8 mouse cellular contexts compared by ENCODE assay signal in the genomic region with DNA sequence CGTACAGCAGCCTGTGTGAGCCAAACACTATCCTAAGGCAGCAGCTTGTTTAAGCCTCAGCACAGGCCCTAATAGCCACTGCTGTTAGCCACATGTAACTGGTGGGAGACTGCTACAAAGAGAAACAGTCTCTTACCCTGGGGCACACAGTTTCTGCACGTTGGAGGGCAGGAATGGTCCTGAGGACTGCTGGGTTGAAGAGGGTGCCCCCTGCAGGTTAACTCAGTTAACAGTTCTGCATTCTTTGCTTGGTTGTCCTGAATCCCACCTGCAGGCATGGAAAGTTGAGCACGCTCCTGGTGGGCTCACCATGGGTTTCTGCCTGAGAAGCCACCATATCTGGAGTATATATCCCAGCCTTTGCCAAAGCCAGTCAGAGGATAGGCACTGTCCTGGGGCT. TPM values are rescaled to one million over a fixed set of nuclear protein-coding genes. Genes with fewer than 3 reads are reported as not detected.
DNase-seq lines count a peak whose midpoint lies in the region; ATAC-seq and TF ChIP-seq lines count a peak whose summit lies in the region.

No protein-coding gene starts in this region.

- DNase-seq in gastrocnemius, adult 18-20 months (ENCODE audit: low spot score): peak; percentile 49
- no peak for DNase-seq in gastrocnemius, postnatal 10 days
- peak; percentile 31 for DNase-seq in right cerebral cortex, postnatal 4 days
- DNase-seq in right cerebral cortex, postnatal 25 days: no peak
- DNase-seq in embryonic facial prominence, embryonic 11.5 days (ENCODE audit: low spot score): peak; percentile 39
- no peak for DNase-seq in lung, postnatal 0 days (ENCODE audit: low spot score)
- DNase-seq in layer of hippocampus, adult 9-10 months (ENCODE audit: low spot score): no peak
- DNase-seq in ovary, postnatal 10 days (ENCODE audit: low spot score): no peak

- TF ChIP-seq EP300 in lung, postnatal 0 days (IDR thresholded peaks at IDR 0.05): no peak

- H3K27me3 ChIP-seq in embryonic facial prominence, embryonic 11.5 days (ENCODE audit: control insufficient read depth, insufficient read depth, low read length): peaks cover 2% of the 10 kb centered on the region; the same call in 1 of the 2 replicates
- no peaks in the 10 kb centered on the region for H3K27me3 ChIP-seq in lung, postnatal 0 days (replicated peaks; ENCODE audit: insufficient read depth, low read length)

- no peak overlapping the region for H3K9ac ChIP-seq in embryonic facial prominence, embryonic 11.5 days (replicated peaks; ENCODE audit: low read length)
- H3K9ac ChIP-seq in lung, postnatal 0 days (replicated peaks; ENCODE audit: low read depth): no peak overlapping the region

- no peak for ATAC-seq in embryonic facial prominence, embryonic 11.5 days (replicated peaks; ENCODE audit: insufficient number of reproducible peaks, low FRiP score, low TSS enrichment, low read depth)
- no peak for ATAC-seq in lung, postnatal 0 days

- no peaks in the 10 kb centered on the region for H3K9me3 ChIP-seq in embryonic facial prominence, embryonic 11.5 days (replicated peaks; ENCODE audit: control insufficient read depth, low read length)
- H3K9me3 ChIP-seq in lung, postnatal 0 days (ENCODE audit: low read length): no peaks in the 10 kb centered on the region

- WGBS in embryonic facial prominence, embryonic 11.5 days: 48% methylated on average over 3 of the region's 3 CpGs
- WGBS in lung, postnatal 0 days: 63% methylated on average over 3 of the region's 3 CpGs

- no peak overlapping the region for H3K4me2 ChIP-seq in embryonic facial prominence, embryonic 11.5 days (ENCODE audit: low read depth, low read length)
- H3K4me2 ChIP-seq in lung, postnatal 0 days (replicated peaks; ENCODE audit: low read depth, low read length): no peak overlapping the region

- peak; percentile 72 for TF ChIP-seq CTCF in lung, postnatal 0 days (IDR thresholded peaks at IDR 0.05)

- H3K36me3 ChIP-seq in embryonic facial prominence, embryonic 11.5 days (replicated peaks; ENCODE audit: control insufficient read depth, insufficient read depth, low read depth, low read length): no peaks in the 10 kb centered on the region
- no peaks in the 10 kb centered on the region for H3K36me3 ChIP-seq in lung, postnatal 0 days (ENCODE audit: insufficient read depth, low read length)

- H3K4me1 ChIP-seq in embryonic facial prominence, embryonic 11.5 days (ENCODE audit: control insufficient read depth, insufficient read depth, low read length): no peaks in the 10 kb centered on the region
- peaks cover 10% of the 10 kb centered on the region; the same call in 1 of the 2 replicates for H3K4me1 ChIP-seq in lung, postnatal 0 days (ENCODE audit: insufficient read depth, low read depth, low read length)

- H3K27ac ChIP-seq in embryonic facial prominence, embryonic 11.5 days (replicated peaks; ENCODE audit: low read depth, low read length): no peak overlapping the region
- H3K27ac ChIP-seq in lung, postnatal 0 days (ENCODE audit: low read length): no peak overlapping the region

- no peak overlapping the region for H3K4me3 ChIP-seq in embryonic facial prominence, embryonic 11.5 days (ENCODE audit: low read depth, low read length)
- no peak overlapping the region for H3K4me3 ChIP-seq in lung, postnatal 0 days (ENCODE audit: low read depth, low read length)

RNA-seq across cellular contexts. Expression of gene Neurl1b, which starts 6.9 kb away (rescaled TPM):
- total RNA-seq in gastrocnemius, adult 18-20 months (2021): 1 to 10 TPM; 2.6 to 3.0 TPM
- total RNA-seq in gastrocnemius, postnatal 10 days (2021): 10 to 100 TPM; 11.6 to 12.7 TPM
- 0.25 and 0.45 TPM in 2 replicates for polyA plus RNA-seq in embryonic facial prominence, embryonic 11.5 days (2014; fragmentation: Nextera tagmentation; extraction: Ambion mirVana)
- 0.98 and 1.5 TPM in 2 replicates for polyA plus RNA-seq in lung, postnatal 0 days (2015; fragmentation: Nextera tagmentation; extraction: Ambion mirVana)

Comparison
In these comparisons a context has a peak if more than half of its experiments do, and no peak if none do; other contexts are left out.
1. DNase-seq: peak in gastrocnemius, adult 18-20 months (single experiment), right cerebral cortex, postnatal 4 days (single experiment) and embryonic facial prominence, embryonic 11.5 days (single experiment); none in gastrocnemius, postnatal 10 days (single experiment), right cerebral cortex, postnatal 25 days (single experiment), lung, postnatal 0 days (single experiment), layer of hippocampus, adult 9-10 months (single experiment) and ovary, postnatal 10 days (single experiment).